Mouse (Mus musculus) A20 (cell line): ENCODE measurements around the gene Slc25a36.

Experiments
- DNase-seq: peaks from one replicate; pipeline ENCODE4 v3.0.0-alpha.2; 2011; ENCODE audit warnings: low read depth, low spot score

Gene Slc25a36

GRCm38 (mm10) chr9:97046240-97046639, 64.7 kb downstream of the Slc25a36 start:
- no peak for DNase-seq

GRCm38 (mm10) chr9:97041633-97042032, 69.3 kb downstream of the Slc25a36 start:
- peak; percentile 56 for DNase-seq

DNA sequence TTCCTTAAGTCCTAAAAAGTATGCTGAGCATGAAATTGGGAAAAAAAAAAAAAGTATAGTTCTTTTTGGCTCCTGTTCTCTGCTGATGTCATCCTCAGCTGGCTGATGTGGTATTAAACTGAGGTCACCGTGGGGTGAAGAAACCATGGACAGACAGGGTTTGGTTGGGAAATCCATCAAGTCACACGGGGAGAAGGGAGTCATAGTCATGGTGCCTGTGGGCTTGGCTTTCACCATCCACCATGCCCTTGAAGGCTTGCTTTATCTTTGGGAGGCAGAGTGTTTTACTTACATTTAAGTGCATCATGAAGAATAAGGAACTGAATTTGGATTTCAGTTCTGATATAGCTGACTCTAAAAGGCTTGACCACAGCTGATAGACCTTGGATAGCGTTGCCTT, 72.9 kb downstream of the Slc25a36 start:
- no peak for DNase-seq

- no peak for DNase-seq
Measured at GRCm38 (mm10) chr9:97036656-97037055, 74.3 kb downstream of the Slc25a36 start.

GRCm38 (mm10) chr9:97027361-97027760, 83.6 kb downstream of the Slc25a36 start:
- no peak for DNase-seq

DNA sequence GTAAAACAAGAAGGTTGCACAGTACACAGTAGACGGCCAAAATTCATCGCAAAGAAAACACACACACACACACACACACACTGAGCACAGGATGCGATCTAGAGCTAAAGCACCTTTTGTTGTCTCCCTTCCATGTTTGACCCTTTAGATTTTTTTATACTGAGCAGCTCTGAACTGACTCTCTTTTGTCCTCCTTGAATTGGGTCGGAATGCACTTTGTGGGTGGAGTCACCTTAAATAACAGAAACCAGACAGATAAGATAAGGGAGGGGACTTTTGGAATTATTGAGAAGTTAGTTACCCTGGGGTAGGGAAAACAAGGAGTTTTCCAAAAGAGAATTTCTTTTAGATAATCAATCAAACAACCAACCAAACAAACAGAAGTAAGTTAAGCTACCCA, 85.0 kb downstream of the Slc25a36 start:
- no peak for DNase-seq
